Mouse (Mus musculus) adrenal gland, postnatal 25 days (tissue): ENCODE results near the gene Shh. TPM values are rescaled to one million over a fixed set of nuclear protein-coding genes. Genes with fewer than 3 reads are reported as not detected.

Experiments
- total RNA-seq: library from RNA; stranded (reverse); gene quantifications from 2 replicates; pipeline ENCODE4 v1.2.3, GENCODE M21; 2021

Gene Shh
- total RNA-seq, 1 experiment from 2014 or later: 13.2 TPM

Other genes with a start within 250 kb of the Shh start
- gene Cnpy1, start 221.4 kb downstream of the Shh start, total RNA-seq: not detected in 2 replicates
- gene Rbm33, start 150.1 kb downstream of the Shh start, total RNA-seq: 43.4 and 54.4 TPM in 2 replicates